Mouse (Mus musculus): ENCODE measurements around the gene Add3. TPM values are rescaled to one million over a fixed set of nuclear protein-coding genes. Genes with fewer than 3 reads are reported as not detected.

The Add3 gene
- polyA plus RNA-seq, 1 experiment from 2014 or later: 35.9 TPM

- peaks cover 10% of the 10 kb centered on the region for H3K4me1 ChIP-seq (replicated peaks)
- H3K9ac ChIP-seq: no peak overlapping the region
- no peak overlapping the region for H3K4me3 ChIP-seq
- no peak overlapping the region for H3K27ac ChIP-seq
- WGBS: 96% methylated on average over 2 of the region's 2 CpGs
- no peaks in the 10 kb centered on the region for H3K27me3 ChIP-seq
- no peaks in the 10 kb centered on the region for H3K9me3 ChIP-seq
- no peaks in the 10 kb centered on the region for H3K36me3 ChIP-seq
- no peak overlapping the region for H3K4me2 ChIP-seq
- ATAC-seq (ENCODE audit: low FRiP score): no peak
Measured at GRCm38 (mm10) chr19:53193190-53193589, 52.9 kb downstream of the Add3 start.

DNA sequence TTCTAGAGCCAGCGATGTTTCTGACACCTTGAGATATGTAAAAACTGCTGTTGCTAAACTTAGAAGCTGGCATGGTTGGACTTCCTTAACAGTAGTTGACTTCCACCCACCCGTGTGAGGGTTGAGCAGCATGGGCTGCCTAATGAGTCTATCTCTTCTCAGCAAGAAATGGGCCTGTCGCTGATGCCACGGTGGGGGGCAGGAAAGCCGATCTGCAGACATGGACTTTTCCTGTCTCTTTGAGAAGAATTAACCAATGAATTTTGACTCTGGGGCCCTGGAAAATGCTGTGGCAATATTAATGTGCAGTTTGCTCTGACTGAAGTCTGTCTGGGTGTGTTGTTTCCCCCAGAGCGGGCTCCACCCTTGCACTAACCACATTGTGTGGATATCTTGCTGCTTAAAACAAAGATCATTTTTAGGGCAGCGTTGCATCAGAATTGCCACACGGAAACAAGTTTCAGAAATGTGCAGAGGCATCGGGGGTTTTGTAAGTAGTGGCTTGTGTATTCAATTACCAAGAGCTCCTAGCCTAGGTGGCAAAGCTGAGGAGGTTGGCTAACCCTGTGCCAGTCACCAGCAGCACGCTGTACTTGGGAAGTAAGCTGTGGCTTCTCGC lies 53.8 kb downstream of the Add3 start:
- no peak overlapping the region for H3K4me2 ChIP-seq
- ATAC-seq (ENCODE audit: low FRiP score): no peak
- H3K9me3 ChIP-seq: no peaks in the 10 kb centered on the region
- peaks cover 10% of the 10 kb centered on the region for H3K4me1 ChIP-seq (replicated peaks)
- WGBS: 62% methylated on average over 11 of the region's 11 CpGs
- no peaks in the 10 kb centered on the region for H3K27me3 ChIP-seq
- no peak overlapping the region for H3K9ac ChIP-seq
- H3K4me3 ChIP-seq: no peak overlapping the region
- no peak overlapping the region for H3K27ac ChIP-seq
- H3K36me3 ChIP-seq: no peaks in the 10 kb centered on the region

GRCm38 (mm10) chr19:53194751-53195520 lies 54.7 kb downstream of the Add3 start:
- ATAC-seq (ENCODE audit: low FRiP score): no peak
- H3K4me2 ChIP-seq: no peak overlapping the region
- H3K4me1 ChIP-seq (replicated peaks): peaks cover 10% of the 10 kb centered on the region
- H3K9ac ChIP-seq: no peak overlapping the region
- H3K27me3 ChIP-seq: no peaks in the 10 kb centered on the region
- H3K36me3 ChIP-seq: no peaks in the 10 kb centered on the region
- H3K9me3 ChIP-seq: no peaks in the 10 kb centered on the region
- WGBS: 49% methylated on average over 9 of the region's 9 CpGs
- H3K4me3 ChIP-seq: no peak overlapping the region
- H3K27ac ChIP-seq: no peak overlapping the region

GRCm38 (mm10) chr19:53196961-53197360 lies 56.7 kb downstream of the Add3 start:
- H3K27ac ChIP-seq: no peak overlapping the region
- H3K27me3 ChIP-seq: no peaks in the 10 kb centered on the region
- H3K4me2 ChIP-seq: no peak overlapping the region
- peaks cover 10% of the 10 kb centered on the region for H3K4me1 ChIP-seq (replicated peaks)
- no peak overlapping the region for H3K9ac ChIP-seq
- no peak for ATAC-seq (ENCODE audit: low FRiP score)
- no peaks in the 10 kb centered on the region for H3K9me3 ChIP-seq
- 95% methylated on average over 10 of the region's 10 CpGs for WGBS
- no peak overlapping the region for H3K4me3 ChIP-seq
- H3K36me3 ChIP-seq: no peaks in the 10 kb centered on the region

DNA sequence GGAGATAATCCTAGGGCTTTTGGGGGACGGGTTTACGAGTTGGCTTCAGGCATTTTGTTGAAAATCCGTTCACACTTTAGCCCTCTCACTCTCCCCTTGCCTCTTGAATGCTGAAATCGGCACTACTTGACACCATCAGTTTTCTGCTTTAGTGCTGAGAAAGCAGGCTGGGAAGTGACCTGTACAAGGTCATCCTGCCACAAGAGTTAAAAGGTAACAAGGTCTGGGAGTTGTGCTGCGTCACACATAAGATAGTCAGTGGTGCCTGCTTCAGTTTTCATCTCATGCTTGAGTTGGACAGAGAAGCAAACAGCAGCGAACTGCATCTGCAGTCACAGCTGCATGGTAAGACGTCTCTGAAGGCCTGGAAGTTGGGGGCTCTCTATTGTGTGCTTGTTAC lies 57.5 kb downstream of the Add3 start:
- Histone ChIP-seq H3K9me3 (no peaks in the 10 kb centered on the region), H3K4me3 (no peak overlapping the region), H3K4me1 (replicated peaks) (peaks cover 10% of the 10 kb centered on the region), H3K27ac (no peak overlapping the region), H3K27me3 (no peaks in the 10 kb centered on the region), H3K4me2 (no peak overlapping the region), H3K36me3 (no peaks in the 10 kb centered on the region), H3K9ac (no peak overlapping the region)
- no peak for ATAC-seq (ENCODE audit: low FRiP score)
- WGBS: 88% methylated on average over 7 of the region's 7 CpGs

DNA sequence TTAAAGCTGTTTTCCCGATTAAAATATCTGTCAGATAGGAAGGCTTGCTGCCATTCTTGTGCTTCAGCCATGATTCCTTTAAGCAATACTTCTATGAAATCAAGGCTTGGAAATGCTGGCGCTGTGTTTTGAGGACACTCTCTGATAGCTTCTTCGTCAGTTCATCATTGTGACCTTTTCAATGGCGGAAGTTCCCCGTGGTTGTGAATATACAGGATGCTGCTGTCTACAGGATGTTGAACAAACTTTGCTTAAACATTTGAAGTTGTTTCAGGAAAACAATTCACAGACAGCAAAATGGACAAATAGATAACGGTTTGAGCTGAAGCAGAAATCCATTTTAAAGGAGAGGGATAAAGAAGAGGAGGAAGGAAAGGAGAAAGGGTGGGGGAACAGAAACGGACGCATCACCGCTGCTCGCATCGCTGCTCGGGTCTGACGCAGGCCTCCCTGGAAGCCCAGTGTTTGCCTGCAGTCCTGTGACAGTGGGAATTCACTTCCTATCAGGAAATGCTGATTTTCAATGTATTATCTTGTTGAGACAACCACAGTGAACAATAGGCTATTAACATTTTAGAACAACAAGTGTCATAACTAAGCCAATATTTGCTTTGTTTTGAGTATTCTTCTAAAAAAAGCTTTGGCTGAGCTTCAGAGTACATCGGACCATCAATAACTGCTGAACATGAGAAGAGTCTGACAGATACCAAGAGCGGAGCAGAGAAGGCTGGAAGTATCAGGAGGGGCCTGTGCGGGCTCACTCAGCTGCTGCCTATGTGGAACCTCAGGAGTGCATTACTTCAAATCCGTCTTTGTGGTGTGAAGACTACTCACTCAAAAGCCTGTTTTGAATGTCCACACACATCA lies 58.7 kb downstream of the Add3 start:
- ATAC-seq (ENCODE audit: low FRiP score): no peak
- Histone ChIP-seq H3K27ac (no peak overlapping the region), H3K36me3 (no peaks in the 10 kb centered on the region), H3K9ac (no peak overlapping the region), H3K4me3 (no peak overlapping the region), H3K4me1 (replicated peaks) (peaks cover 9% of the 10 kb centered on the region), H3K9me3 (no peaks in the 10 kb centered on the region), H3K27me3 (no peaks in the 10 kb centered on the region), H3K4me2 (no peak overlapping the region)
- 86% methylated on average over 17 of the region's 17 CpGs for WGBS

DNA sequence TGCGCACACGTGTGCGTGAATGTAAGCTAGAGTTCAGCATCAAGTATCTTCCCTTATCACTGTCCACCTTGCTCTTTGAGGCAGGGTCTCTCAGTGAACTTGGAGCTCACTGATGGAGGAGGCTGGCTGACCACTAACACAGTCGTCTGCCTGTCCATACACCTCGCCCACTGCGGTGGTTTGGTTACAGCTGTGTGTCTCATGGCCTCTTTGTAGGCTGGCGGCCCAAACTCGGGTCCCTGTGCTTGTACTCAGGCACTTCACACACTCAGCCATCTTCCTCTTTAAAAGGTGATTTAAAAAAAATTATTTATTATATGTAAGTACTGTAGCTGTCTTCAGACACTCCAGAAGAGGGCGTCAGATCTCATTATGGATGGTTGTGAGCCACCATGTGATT lies 59.5 kb downstream of the Add3 start:
- 0 out of 2 replicates have a peak, but pooled peaks cover 2% of the 10 kb centered on the region for H3K4me1 ChIP-seq (replicated peaks)
- H3K9me3 ChIP-seq: no peaks in the 10 kb centered on the region
- no peaks in the 10 kb centered on the region for H3K27me3 ChIP-seq
- no peak for ATAC-seq (ENCODE audit: low FRiP score)
- WGBS: 93% methylated on average over 9 of the region's 9 CpGs
- H3K27ac ChIP-seq: no peak overlapping the region
- H3K4me2 ChIP-seq: no peak overlapping the region
- H3K36me3 ChIP-seq: no peaks in the 10 kb centered on the region
- no peak overlapping the region for H3K4me3 ChIP-seq
- no peak overlapping the region for H3K9ac ChIP-seq

DNA sequence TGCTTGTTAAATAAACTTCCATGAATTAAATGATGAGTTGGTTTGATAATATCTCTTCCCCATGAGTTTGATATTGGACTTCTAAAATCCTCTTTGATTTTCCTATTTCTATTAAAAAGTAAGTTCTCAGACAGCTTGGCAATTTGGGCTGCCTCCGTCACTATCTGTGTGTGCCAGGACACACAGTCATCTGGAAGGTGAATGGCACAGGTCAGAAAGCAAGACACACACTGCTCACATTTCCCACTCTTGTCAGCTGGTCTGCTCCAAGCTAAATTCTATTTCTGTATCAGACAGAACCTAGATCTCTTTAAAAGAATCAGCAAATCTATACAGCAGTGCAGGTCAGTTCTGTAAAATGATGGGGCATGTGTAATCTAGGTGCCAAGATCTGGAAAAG lies 61.9 kb downstream of the Add3 start:
- H3K4me2 ChIP-seq: no peak overlapping the region
- H3K27me3 ChIP-seq: no peaks in the 10 kb centered on the region
- no peaks in the 10 kb centered on the region for H3K4me1 ChIP-seq (replicated peaks)
- H3K4me3 ChIP-seq: no peak overlapping the region
- no peaks in the 10 kb centered on the region for H3K36me3 ChIP-seq
- no peak for ATAC-seq (ENCODE audit: low FRiP score)
- no peak overlapping the region for H3K9ac ChIP-seq
- 98% methylated on average over 1 of the region's 1 CpGs for WGBS
- H3K9me3 ChIP-seq: no peaks in the 10 kb centered on the region
- H3K27ac ChIP-seq: no peak overlapping the region

DNA sequence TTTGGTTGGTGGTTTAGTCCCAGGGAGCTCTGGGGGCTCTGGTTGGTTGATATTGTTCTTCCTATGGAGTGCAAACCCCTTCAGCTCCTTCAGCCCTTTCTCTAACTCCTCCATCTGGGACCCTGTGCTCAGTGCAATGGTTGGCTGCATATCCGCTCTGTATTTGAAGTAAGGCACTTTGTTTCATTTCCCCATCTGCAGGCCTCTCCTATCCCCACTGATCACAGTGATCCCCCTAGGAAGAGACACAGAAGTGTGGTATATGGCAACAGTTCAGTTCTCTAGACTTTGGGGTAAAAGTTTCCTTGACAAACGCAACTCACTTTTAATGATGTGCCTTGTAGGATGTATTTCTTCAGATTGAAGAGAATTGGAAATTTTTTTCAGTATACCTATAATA lies 66.7 kb downstream of the Add3 start:
- Histone ChIP-seq H3K36me3 (no peaks in the 10 kb centered on the region), H3K27ac (no peak overlapping the region), H3K4me2 (no peak overlapping the region), H3K9me3 (no peaks in the 10 kb centered on the region), H3K4me3 (no peak overlapping the region), H3K9ac (no peak overlapping the region), H3K4me1 (replicated peaks) (no peaks in the 10 kb centered on the region), H3K27me3 (no peaks in the 10 kb centered on the region)
- no peak for ATAC-seq (ENCODE audit: low FRiP score)
- WGBS: 94% methylated on average over 2 of the region's 2 CpGs

- WGBS: 89% methylated on average over 7 of the region's 7 CpGs
- Histone ChIP-seq H3K27me3 (no peaks in the 10 kb centered on the region), H3K9me3 (no peaks in the 10 kb centered on the region)
Measured at GRCm38 (mm10) chr19:53208830-53209229, 68.6 kb downstream of the Add3 start.

DNA sequence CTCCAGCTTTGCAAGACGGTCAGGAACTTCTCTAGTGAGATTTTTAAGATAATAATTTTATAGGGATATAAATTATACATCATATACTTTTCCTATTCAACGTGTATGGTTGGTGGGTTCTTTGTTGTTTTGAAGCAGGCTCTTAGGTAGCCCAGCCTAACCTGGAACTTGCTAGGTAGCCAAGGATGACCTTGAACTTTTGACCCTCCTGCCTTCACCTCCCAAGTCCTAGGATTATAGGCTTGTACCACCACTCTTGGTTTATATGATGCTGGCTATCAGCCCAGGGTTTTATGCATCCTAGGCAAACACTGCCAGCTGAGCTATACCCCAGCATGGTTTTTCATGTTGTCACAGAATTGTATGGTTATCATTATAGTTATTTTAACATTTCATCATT lies 70.0 kb downstream of the Add3 start:
- no peaks in the 10 kb centered on the region for H3K36me3 ChIP-seq
- no peak overlapping the region for H3K4me2 ChIP-seq
- H3K4me3 ChIP-seq: no peak overlapping the region
- ATAC-seq (ENCODE audit: low FRiP score): no peak
- H3K4me1 ChIP-seq (replicated peaks): no peaks in the 10 kb centered on the region
- no peak overlapping the region for H3K9ac ChIP-seq
- H3K9me3 ChIP-seq: no peaks in the 10 kb centered on the region
- no peaks in the 10 kb centered on the region for H3K27me3 ChIP-seq
- no peak overlapping the region for H3K27ac ChIP-seq
- WGBS: 83% methylated on average over 2 of the region's 2 CpGs

More at GRCm38 (mm10) chr19:53208830-53209229, 68.6 kb downstream of the Add3 start:
- Histone ChIP-seq H3K4me1 (replicated peaks) (no peaks in the 10 kb centered on the region), H3K36me3 (no peaks in the 10 kb centered on the region), H3K9ac (no peak overlapping the region), H3K4me2 (no peak overlapping the region), H3K27ac (no peak overlapping the region), H3K4me3 (no peak overlapping the region)
- ATAC-seq (ENCODE audit: low FRiP score): no peak

GRCm38 (mm10) chr19:53215352-53215751 lies 75.1 kb downstream of the Add3 start:
- WGBS: 92% methylated on average over 2 of the region's 2 CpGs
- H3K4me1 ChIP-seq (replicated peaks): no peaks in the 10 kb centered on the region

More at GRCm38 (mm10) chr19:53215352-53215751, 75.1 kb downstream of the Add3 start:
- H3K4me3 ChIP-seq: no peak overlapping the region
- no peaks in the 10 kb centered on the region for H3K9me3 ChIP-seq
- H3K27ac ChIP-seq: no peak overlapping the region
- no peaks in the 10 kb centered on the region for H3K27me3 ChIP-seq
- no peaks in the 10 kb centered on the region for H3K36me3 ChIP-seq
- H3K4me2 ChIP-seq: no peak overlapping the region
- H3K9ac ChIP-seq: no peak overlapping the region
- no peak for ATAC-seq (ENCODE audit: low FRiP score)

Data from hindbrain, embryonic 13.5 days (tissue).